Mouse (Mus musculus): ENCODE measurements around the gene Tspan5. TPM values are rescaled to one million over a fixed set of nuclear protein-coding genes. Genes with fewer than 3 reads are reported as not detected.

Tspan5 gene
- polyA plus RNA-seq, 1 experiment, result 3.4 TPM

- Histone ChIP-seq H3K36me3 (replicated peaks; ENCODE audit: low read length) (no peaks in the 10 kb centered on the region), H3K27me3 (replicated peaks) (peaks cover 2% of the 10 kb centered on the region), H3K4me3 (replicated peaks) (no peak overlapping the region), H3K9me3 (peaks cover 12% of the 10 kb centered on the region), H3K4me1 (no peaks in the 10 kb centered on the region)
- no peak for TF ChIP-seq FLI1 (IDR thresholded peaks at IDR 0.05; ENCODE audit: low read length)
- TF ChIP-seq GATA1 (IDR thresholded peaks at IDR 0.05; ENCODE audit: borderline replicate concordance, low read length), result no peak
These were observed 59.7 kb downstream of the Tspan5 start for GRCm38 (mm10) chr3:138801661-138802060.

- no peak for TF ChIP-seq FLI1 (IDR thresholded peaks at IDR 0.05; ENCODE audit: low read length)
- no peak for TF ChIP-seq GATA1 (IDR thresholded peaks at IDR 0.05; ENCODE audit: borderline replicate concordance, low read length)
- Histone ChIP-seq H3K4me1 (no peaks in the 10 kb centered on the region), H3K27me3 (replicated peaks) (peaks cover 2% of the 10 kb centered on the region), H3K36me3 (replicated peaks; ENCODE audit: low read length) (no peaks in the 10 kb centered on the region), H3K9me3 (peaks cover 13% of the 10 kb centered on the region), H3K4me3 (replicated peaks) (peak overlapping the region; percentile 59)
These were observed 60.9 kb downstream of the Tspan5 start for GRCm38 (mm10) chr3:138802722-138803443.

GRCm38 (mm10) chr3:138803444-138804085 is 61.6 kb downstream of the Tspan5 start:
- Histone ChIP-seq H3K4me3 (replicated peaks) (no peak overlapping the region), H3K9me3 (peaks cover 11% of the 10 kb centered on the region), H3K36me3 (replicated peaks; ENCODE audit: low read length) (no peaks in the 10 kb centered on the region), H3K4me1 (no peaks in the 10 kb centered on the region), H3K27me3 (replicated peaks) (no peaks in the 10 kb centered on the region)
- TF ChIP-seq GATA1 (IDR thresholded peaks at IDR 0.05; ENCODE audit: borderline replicate concordance, low read length), result no peak
- no peak for TF ChIP-seq FLI1 (IDR thresholded peaks at IDR 0.05; ENCODE audit: low read length)

- Histone ChIP-seq H3K9me3 (peaks cover 11% of the 10 kb centered on the region), H3K36me3 (replicated peaks; ENCODE audit: low read length) (no peaks in the 10 kb centered on the region), H3K4me3 (replicated peaks) (no peak overlapping the region), H3K27me3 (replicated peaks) (no peaks in the 10 kb centered on the region), H3K4me1 (no peaks in the 10 kb centered on the region)
- TF ChIP-seq FLI1 (IDR thresholded peaks at IDR 0.05; ENCODE audit: low read length), result no peak
- no peak for TF ChIP-seq GATA1 (IDR thresholded peaks at IDR 0.05; ENCODE audit: borderline replicate concordance, low read length)
These were observed 62.4 kb downstream of the Tspan5 start for GRCm38 (mm10) chr3:138804104-138805048.

- Histone ChIP-seq H3K4me3 (replicated peaks) (no peak overlapping the region), H3K36me3 (replicated peaks; ENCODE audit: low read length) (no peaks in the 10 kb centered on the region), H3K27me3 (replicated peaks) (no peaks in the 10 kb centered on the region)
These were observed 65.8 kb downstream of the Tspan5 start for GRCm38 (mm10) chr3:138807795-138808194.

GRCm38 (mm10) chr3:138809509-138809908 is 67.5 kb downstream of the Tspan5 start:
- no peaks in the 10 kb centered on the region for H3K27me3 ChIP-seq (replicated peaks)
- H3K36me3 ChIP-seq (replicated peaks; ENCODE audit: low read length), result no peaks in the 10 kb centered on the region
- no peak overlapping the region for H3K4me3 ChIP-seq (replicated peaks)
- H3K9me3 ChIP-seq, result peaks cover 21% of the 10 kb centered on the region
- H3K4me1 ChIP-seq, result no peaks in the 10 kb centered on the region
- no peak for TF ChIP-seq GATA1 (IDR thresholded peaks at IDR 0.05; ENCODE audit: borderline replicate concordance, low read length)
- TF ChIP-seq FLI1 (IDR thresholded peaks at IDR 0.05; ENCODE audit: low read length), result no peak

More at GRCm38 (mm10) chr3:138807795-138808194, 65.8 kb downstream of the Tspan5 start:
- Histone ChIP-seq H3K4me1 (no peaks in the 10 kb centered on the region), H3K9me3 (peaks cover 21% of the 10 kb centered on the region)
- TF ChIP-seq GATA1 (IDR thresholded peaks at IDR 0.05; ENCODE audit: borderline replicate concordance, low read length) (no peak), FLI1 (IDR thresholded peaks at IDR 0.05; ENCODE audit: low read length) (no peak)

- no peak overlapping the region for H3K4me3 ChIP-seq (replicated peaks)
- H3K4me1 ChIP-seq, result peaks cover 4% of the 10 kb centered on the region; the same call in 1 of the 2 replicates
- H3K27me3 ChIP-seq (replicated peaks), result no peaks in the 10 kb centered on the region
- no peak for TF ChIP-seq GATA1 (IDR thresholded peaks at IDR 0.05; ENCODE audit: borderline replicate concordance, low read length)
- TF ChIP-seq FLI1 (IDR thresholded peaks at IDR 0.05; ENCODE audit: low read length), result no peak
- peaks cover 21% of the 10 kb centered on the region for H3K9me3 ChIP-seq
- H3K36me3 ChIP-seq (replicated peaks; ENCODE audit: low read length), result no peaks in the 10 kb centered on the region
These were observed 70.6 kb downstream of the Tspan5 start for GRCm38 (mm10) chr3:138812565-138812964.

GRCm38 (mm10) chr3:138813139-138813810 is 71.3 kb downstream of the Tspan5 start:
- Histone ChIP-seq H3K4me3 (replicated peaks) (no peak overlapping the region), H3K4me1 (peaks cover 4% of the 10 kb centered on the region; the same call in 1 of the 2 replicates), H3K9me3 (peaks cover 17% of the 10 kb centered on the region), H3K36me3 (replicated peaks; ENCODE audit: low read length) (no peaks in the 10 kb centered on the region), H3K27me3 (replicated peaks) (no peaks in the 10 kb centered on the region)
- no peak for TF ChIP-seq FLI1 (IDR thresholded peaks at IDR 0.05; ENCODE audit: low read length)

GRCm38 (mm10) chr3:138814457-138814856 is 72.5 kb downstream of the Tspan5 start:
- peaks cover 15% of the 10 kb centered on the region for H3K9me3 ChIP-seq
- no peaks in the 10 kb centered on the region for H3K27me3 ChIP-seq (replicated peaks)
- H3K4me3 ChIP-seq (replicated peaks), result no peak overlapping the region
- no peaks in the 10 kb centered on the region for H3K36me3 ChIP-seq (replicated peaks; ENCODE audit: low read length)
- no peak for TF ChIP-seq GATA1 (IDR thresholded peaks at IDR 0.05; ENCODE audit: borderline replicate concordance, low read length)
- no peak for TF ChIP-seq FLI1 (IDR thresholded peaks at IDR 0.05; ENCODE audit: low read length)
- peaks cover 4% of the 10 kb centered on the region; the same call in 1 of the 2 replicates for H3K4me1 ChIP-seq

Measured in megakaryocyte, embryonic 14.5 days (primary cell).